24 mouse cellular contexts compared by ENCODE assay signal in the genomic region with DNA sequence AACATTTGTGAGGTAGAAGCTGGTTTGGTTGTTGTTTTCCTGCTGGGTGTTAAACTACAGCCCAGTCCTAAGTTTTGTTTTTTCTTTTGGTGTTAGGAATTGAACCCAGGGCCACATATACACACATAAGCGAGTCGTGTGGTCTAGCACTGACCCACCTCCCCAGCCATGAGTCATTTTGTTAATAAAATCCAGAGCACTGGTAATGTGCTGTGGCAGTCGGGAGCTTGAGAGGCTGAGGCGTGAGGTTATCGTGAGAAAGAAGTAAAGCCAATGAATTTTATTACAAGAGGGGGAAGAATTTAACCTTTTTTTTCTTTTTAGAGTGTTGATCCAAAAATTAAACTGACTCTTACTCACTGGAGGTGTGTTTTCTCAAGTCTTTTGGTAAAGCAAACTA. TPM values are rescaled to one million over a fixed set of nuclear protein-coding genes. Genes with fewer than 3 reads are reported as not detected.
DNase-seq lines count a peak whose midpoint lies in the region; ATAC-seq and TF ChIP-seq lines count a peak whose summit lies in the region.
"Had no signal": no experiment of that assay in that cellular context is flagged by ENCODE, and none has a peak within 500 bp of the region (broad histone marks: within the 10 kb centered on the region; RNA-seq: fewer than 3 reads in every experiment).

No protein-coding gene starts in this region.

- H3K27ac ChIP-seq in testis, adult 2 months (ENCODE audit: control insufficient read depth, insufficient read depth, low read depth, low read length) = peak overlapping the region; percentile 44; the same call in 1 of the 2 replicates
- H3K27ac ChIP-seq in stomach, postnatal 0 days (replicated peaks) = no peak overlapping the region
- H3K27ac ChIP-seq: forebrain, embryonic 12.5 days; forebrain, embryonic 15.5 days; heart, embryonic 15.5 days; hindbrain, embryonic 10.5 days; hindbrain, embryonic 13.5 days had no signal

- TF ChIP-seq EP300 in stomach, postnatal 0 days (optimal IDR thresholded peaks at IDR 0.05) = no peak

- 0 out of 2 replicates have a peak, but pooled peaks have one; percentile 1 for TF ChIP-seq POLR2A in testis, adult 2 months (IDR thresholded peaks at IDR 0.05; ENCODE audit: control insufficient read depth, low read depth, low read length)

- peaks cover 3% of the 10 kb centered on the region; the same call in 1 of the 2 replicates for H3K4me1 ChIP-seq in testis, adult 2 months (ENCODE audit: control insufficient read depth, insufficient read depth, low read length)
- no peaks in the 10 kb centered on the region for H3K4me1 ChIP-seq in stomach, postnatal 0 days (replicated peaks; ENCODE audit: control insufficient read depth, insufficient read depth)

- no peak for ATAC-seq in stomach, postnatal 0 days (ENCODE audit: low FRiP score, low TSS enrichment)
- ATAC-seq: forebrain, embryonic 15.5 days; hindbrain, embryonic 16.5 days had no signal

- H3K27me3 ChIP-seq in testis, adult 2 months (ENCODE audit: control insufficient read depth, insufficient read depth, low read length) = no peaks in the 10 kb centered on the region
- no peaks in the 10 kb centered on the region for H3K27me3 ChIP-seq in stomach, postnatal 0 days (ENCODE audit: control insufficient read depth, insufficient read depth, low read length)
- H3K27me3 ChIP-seq: forebrain, embryonic 12.5 days; forebrain, embryonic 15.5 days; heart, embryonic 12.5 days; heart, embryonic 15.5 days; hindbrain, embryonic 13.5 days had no signal

- peak overlapping the region; percentile 96 for H3K4me3 ChIP-seq in testis, adult 2 months (ENCODE audit: control insufficient read depth, low read depth, low read length)
- H3K4me3 ChIP-seq in stomach, postnatal 0 days (ENCODE audit: low read depth, low read length) = no peak overlapping the region
- H3K4me3 ChIP-seq: forebrain, embryonic 12.5 days; forebrain, embryonic 15.5 days; heart, embryonic 12.5 days; heart, embryonic 15.5 days; hindbrain, embryonic 10.5 days; hindbrain, embryonic 13.5 days had no signal

- H3K36me3 ChIP-seq in testis, adult 2 months (ENCODE audit: control insufficient read depth, insufficient read depth, low read length) = peaks cover 3% of the 10 kb centered on the region
- peaks cover 33% of the 10 kb centered on the region for H3K36me3 ChIP-seq in stomach, postnatal 0 days (ENCODE audit: control insufficient read depth, insufficient read depth, low read length)

- 82% methylated on average over 5 of the region's 5 CpGs for WGBS in stomach, postnatal 0 days

- no peak for DNase-seq in testis, postnatal 14 days (ENCODE audit: low spot score)
- DNase-seq in NIH3T3 (ENCODE audit: low read depth) = peak; percentile 69
- peak; percentile 87 for DNase-seq in fibroblast of lung, adult 2 months (ENCODE audit: low read depth)
- no peak for DNase-seq in stomach, postnatal 0 days (ENCODE audit: low spot score)
- DNase-seq in spleen, postnatal 4 days (ENCODE audit: low spot score in 2 of 2) = no peak
- DNase-seq in heart, adult 8-10 months (ENCODE audit: low spot score) = no peak
- DNase-seq: adrenal gland, adult 2 months; adrenal gland, postnatal 14 days; cerebellum, adult 8-10 months; cerebellum, postnatal 10 days; cerebellum, postnatal 36 days; gastrocnemius, postnatal 10 days; gastrocnemius, postnatal 36 days; heart, adult 11 months; heart, postnatal 10 days; heart, postnatal 36 days had no signal

- TF ChIP-seq CTCF in testis, adult 2 months (IDR thresholded peaks at IDR 0.05; ENCODE audit: control insufficient read depth, insufficient read depth, insufficient replicate concordance, low read depth, low read length) = no peak
- no peak for TF ChIP-seq CTCF in stomach, postnatal 0 days (IDR thresholded peaks at IDR 0.05; ENCODE audit: low read depth)

- H3K4me2 ChIP-seq in stomach, postnatal 0 days (replicated peaks; ENCODE audit: low read depth) = no peak overlapping the region
- H3K4me2 ChIP-seq: forebrain, embryonic 12.5 days; forebrain, embryonic 15.5 days; heart, embryonic 12.5 days; heart, embryonic 15.5 days; hindbrain, embryonic 13.5 days had no signal

- H3K9ac ChIP-seq in stomach, postnatal 0 days (ENCODE audit: low read length) = no peak overlapping the region
- H3K9ac ChIP-seq: forebrain, embryonic 12.5 days; forebrain, embryonic 15.5 days; heart, embryonic 12.5 days; heart, embryonic 15.5 days; hindbrain, embryonic 13.5 days had no signal

- H3K9me3 ChIP-seq in stomach, postnatal 0 days (ENCODE audit: control insufficient read depth, low read length) = no peaks in the 10 kb centered on the region
- H3K9me3 ChIP-seq: forebrain, embryonic 15.5 days; heart, embryonic 15.5 days; hindbrain, embryonic 13.5 days had no signal

RNA-seq across cellular contexts. Expression of a gene that starts 3.7 kb away (rescaled TPM):
- 41.8 and 43.6 TPM in 2 replicates for polyA plus RNA-seq in testis, adult 2 months (2012; rRNA removed)
- 22.9 and 23.4 TPM in 2 replicates for polyA plus RNA-seq in stomach, postnatal 0 days (2015; fragmentation: Nextera tagmentation; extraction: Ambion mirVana)
- total RNA-seq in heart, adult 8-10 months (2022) = 10 to 100 TPM; 15.0 to 19.6 (median 16.6) TPM

RNA-seq across cellular contexts. Expression of a gene that starts 13.8 kb away (rescaled TPM):
- polyA plus RNA-seq in testis, adult 2 months (2012; rRNA removed) = 84.1 and 84.7 TPM in 2 replicates
- polyA plus RNA-seq in stomach, postnatal 0 days (2015; fragmentation: Nextera tagmentation; extraction: Ambion mirVana) = 110 and 121 TPM in 2 replicates
- total RNA-seq in heart, adult 8-10 months (2022) = 10 to 100 TPM; 34.4 to 36.3 (median 35.1) TPM

RNA-seq across cellular contexts. Expression of a gene that starts 53.0 kb away (rescaled TPM):
- 5.5 and 12.8 TPM in 2 replicates for polyA plus RNA-seq in testis, adult 2 months (2012; rRNA removed)
- polyA plus RNA-seq in stomach, postnatal 0 days (2015; fragmentation: Nextera tagmentation; extraction: Ambion mirVana) = 191 and 228 TPM in 2 replicates
- 10 to 100 TPM; 43.3 to 63.6 (median 58.4) TPM for total RNA-seq in heart, adult 8-10 months (2022)

RNA-seq across cellular contexts. Expression of a gene that starts 56.3 kb away (rescaled TPM):
- 1.2 and 1.7 TPM in 2 replicates for polyA plus RNA-seq in testis, adult 2 months (2012; rRNA removed)
- 17.2 and 19.7 TPM in 2 replicates for polyA plus RNA-seq in stomach, postnatal 0 days (2015; fragmentation: Nextera tagmentation; extraction: Ambion mirVana)
- total RNA-seq in heart, adult 8-10 months (2022) = 1 to 10 TPM; 5.1 to 5.6 (median 5.2) TPM

Comparison
In these comparisons a context has a peak if more than half of its experiments do, and no peak if none do; other contexts are left out.
1. DNase-seq: peak in NIH3T3 (single experiment) and fibroblast of lung, adult 2 months (single experiment); none in testis, postnatal 14 days (single experiment), stomach, postnatal 0 days (single experiment), spleen, postnatal 4 days (0 of 2) and heart, adult 8-10 months (single experiment).
2. RNA of a gene that starts 53.0 kb away (polyA plus RNA-seq): 191 to 228 TPM in stomach, postnatal 0 days; 5.5 to 12.8 TPM in testis, adult 2 months; every median in the first group is over 10 times any median in the second.